Mouse (Mus musculus) cerebellum, adult 9-11 months (tissue): ENCODE data around the gene Necab3.

Experiments
- DNase-seq: peaks from one replicate; pipeline ENCODE4 v3.0.0; 2022

The Necab3 gene

GRCm38 (mm10) chr2:154538710-154539109, 20.0 kb downstream of the Necab3 start:
- no peak for DNase-seq

GRCm38 (mm10) chr2:154538310-154538709, 20.4 kb downstream of the Necab3 start:
- DNase-seq, result peak; percentile 56

GRCm38 (mm10) chr2:154534704-154535270, 23.9 kb downstream of the Necab3 start:
- DNase-seq, result no peak

- no peak for DNase-seq
Measured at GRCm38 (mm10) chr2:154532888-154533287, 25.8 kb downstream of the Necab3 start.

- no peak for DNase-seq
Measured at GRCm38 (mm10) chr2:154526531-154526930, 32.2 kb downstream of the Necab3 start.

- no peak for DNase-seq
Measured at GRCm38 (mm10) chr2:154525285-154525684, 33.4 kb downstream of the Necab3 start.

GRCm38 (mm10) chr2:154522334-154522733, 36.4 kb downstream of the Necab3 start:
- DNase-seq, result no peak

GRCm38 (mm10) chr2:154521449-154521848, 37.2 kb downstream of the Necab3 start:
- no peak for DNase-seq

- DNase-seq, result no peak
Measured at GRCm38 (mm10) chr2:154517424-154517823, 41.3 kb downstream of the Necab3 start.

GRCm38 (mm10) chr2:154516944-154517343, 41.7 kb downstream of the Necab3 start:
- DNase-seq, result no peak

GRCm38 (mm10) chr2:154510141-154510540, 48.5 kb downstream of the Necab3 start:
- no peak for DNase-seq

- no peak for DNase-seq
Measured at GRCm38 (mm10) chr2:154508450-154508849, 50.2 kb downstream of the Necab3 start.

- DNase-seq, result peak; percentile 71
Measured at GRCm38 (mm10) chr2:154507566-154508283, 51.0 kb downstream of the Necab3 start.

GRCm38 (mm10) chr2:154507076-154507475, 51.6 kb downstream of the Necab3 start:
- no peak for DNase-seq

- no peak for DNase-seq
Measured at GRCm38 (mm10) chr2:154500758-154501157, 57.9 kb downstream of the Necab3 start.

GRCm38 (mm10) chr2:154499717-154500247, 58.9 kb downstream of the Necab3 start:
- DNase-seq, result no peak

GRCm38 (mm10) chr2:154498571-154498970, 60.1 kb downstream of the Necab3 start:
- DNase-seq, result peak; percentile 74

GRCm38 (mm10) chr2:154495021-154495420, 63.7 kb downstream of the Necab3 start:
- DNase-seq, result peak; percentile 58
